Mouse (Mus musculus): ENCODE data around the gene Klhl11.

Gene Klhl11

GRCm38 (mm10) chr11:100413541-100413940, 59.0 kb downstream of the Klhl11 start:
- DNase-seq (ENCODE audit: low spot score): no peak
